In genomic region chr12:73909013-73909575, GRCm38 (mm10) we compare ENCODE assay signal across 8 mouse cellular contexts. TPM values are rescaled to one million over a fixed set of nuclear protein-coding genes. Genes with fewer than 3 reads are reported as not detected.
A peak's percentile ranks its signal among the peaks of the same experiment; 100 is the strongest.
DNase-seq lines count a peak whose midpoint lies in the region; ATAC-seq and TF ChIP-seq lines count a peak whose summit lies in the region.

No protein-coding gene starts in this region.

- TF ChIP-seq POLR2A in cerebellum, adult 2 months (IDR thresholded peaks at IDR 0.05; ENCODE audit: borderline replicate concordance, insufficient read depth, low read length): no peak
- TF ChIP-seq POLR2A in thymus, adult 2 months (IDR thresholded peaks at IDR 0.05; ENCODE audit: control insufficient read depth, extremely low read depth, insufficient read depth, low read length, poor library complexity): no peak

- no peaks in the 10 kb centered on the region for H3K9me3 ChIP-seq in limb, embryonic 10.5 days (replicated peaks)
- H3K9me3 ChIP-seq in stomach, embryonic 14.5 days (ENCODE audit: control insufficient read depth, low read depth, low read length): no peaks in the 10 kb centered on the region

- ATAC-seq in stomach, embryonic 14.5 days (ENCODE audit: insufficient number of reproducible peaks, insufficient read depth, low FRiP score, low read depth): no peak

- H3K9ac ChIP-seq in stomach, embryonic 14.5 days (replicated peaks; ENCODE audit: low read depth, low read length): peak overlapping the region; percentile 97

- H3K27me3 ChIP-seq in cerebellum, adult 2 months (ENCODE audit: control insufficient read depth, insufficient read depth, low read length): no peaks in the 10 kb centered on the region
- H3K27me3 ChIP-seq in thymus, adult 2 months (ENCODE audit: control insufficient read depth, insufficient read depth, low read length): no peaks in the 10 kb centered on the region
- H3K27me3 ChIP-seq in limb, embryonic 10.5 days (ENCODE audit: low read depth, poor library complexity, severe bottlenecking): no peaks in the 10 kb centered on the region
- no peaks in the 10 kb centered on the region for H3K27me3 ChIP-seq in stomach, embryonic 14.5 days (ENCODE audit: control insufficient read depth, insufficient read depth, low read length)

- WGBS in cerebellum, adult 2 months: under 1% methylated on average over 6 of the region's 6 CpGs
- 4% methylated on average over 6 of the region's 6 CpGs for WGBS in thymus, adult 2 months
- 11% methylated on average over 6 of the region's 6 CpGs for WGBS in limb, embryonic 10.5 days
- 2% methylated on average over 6 of the region's 6 CpGs for WGBS in stomach, embryonic 14.5 days

- TF ChIP-seq CTCF in cerebellum, adult 2 months (IDR thresholded peaks at IDR 0.05; ENCODE audit: borderline replicate concordance, insufficient read depth, low read depth, low read length): no peak
- no peak for TF ChIP-seq CTCF in thymus, adult 2 months (IDR thresholded peaks at IDR 0.05; ENCODE audit: borderline replicate concordance, control insufficient read depth, extremely low read depth, insufficient read depth, low read length, poor library complexity)

- H3K4me1 ChIP-seq in cerebellum, adult 2 months (ENCODE audit: control insufficient read depth, insufficient read depth, low read length): no peaks in the 10 kb centered on the region
- H3K4me1 ChIP-seq in thymus, adult 2 months (replicated peaks; ENCODE audit: control insufficient read depth, insufficient read depth, low read length): peaks cover 2% of the 10 kb centered on the region; the same call in 1 of the 2 replicates
- peaks cover 19% of the 10 kb centered on the region for H3K4me1 ChIP-seq in limb, embryonic 10.5 days
- H3K4me1 ChIP-seq in stomach, embryonic 14.5 days (ENCODE audit: control insufficient read depth, insufficient read depth, low read length): peaks cover 3% of the 10 kb centered on the region; the same call in 1 of the 2 replicates

- H3K27ac ChIP-seq in cerebellum, adult 2 months (ENCODE audit: insufficient read depth, low read length): no peak overlapping the region; the same call in 1 of the 2 replicates
- H3K27ac ChIP-seq in thymus, adult 2 months (ENCODE audit: control insufficient read depth, insufficient read depth, low read length): no peak overlapping the region
- H3K27ac ChIP-seq in limb, embryonic 10.5 days: peak overlapping the region; percentile 99
- H3K27ac ChIP-seq in stomach, embryonic 14.5 days (ENCODE audit: low read length): no peak overlapping the region

- peak overlapping the region; percentile 68 for H3K4me3 ChIP-seq in cerebellum, adult 2 months (replicated peaks; ENCODE audit: insufficient read depth, low read depth, low read length)
- no peak overlapping the region for H3K4me3 ChIP-seq in thymus, adult 2 months (ENCODE audit: control insufficient read depth, insufficient read depth, low read length)
- H3K4me3 ChIP-seq in limb, embryonic 10.5 days: peak overlapping the region; percentile 93
- peak overlapping the region; percentile 95 for H3K4me3 ChIP-seq in stomach, embryonic 14.5 days (ENCODE audit: low read depth, low read length)

- H3K4me2 ChIP-seq in stomach, embryonic 14.5 days (replicated peaks; ENCODE audit: low read depth, low read length): peak overlapping the region; percentile 57

- H3K36me3 ChIP-seq in thymus, adult 2 months (ENCODE audit: control insufficient read depth, insufficient read depth, low read length): no peaks in the 10 kb centered on the region
- no peaks in the 10 kb centered on the region for H3K36me3 ChIP-seq in limb, embryonic 10.5 days
- no peaks in the 10 kb centered on the region for H3K36me3 ChIP-seq in stomach, embryonic 14.5 days (ENCODE audit: control insufficient read depth, insufficient read depth, low read length)

- DNase-seq in cerebellum, adult 2 months: no peak
- DNase-seq in cerebellum, adult 11-12 months: no peak
- peak; percentile 9 for DNase-seq in thymus, adult 2 months
- DNase-seq in thymus, postnatal 36 days: no peak
- DNase-seq in limb, embryonic 10.5 days (ENCODE audit: low spot score): no peak
- DNase-seq in cerebellum, adult 18-20 months: no peak
- DNase-seq in kidney, adult 8-10 months: no peak

RNA-seq across cellular contexts. Expression of gene Hif1a, which starts 7.9 kb away (rescaled TPM):
- polyA plus RNA-seq in cerebellum, adult 2 months (2012; rRNA removed): 72.6 and 79.9 TPM in 2 replicates
- 45.3 and 57.7 TPM in 2 replicates for polyA plus RNA-seq in thymus, adult 2 months (2012; rRNA removed)
- polyA plus RNA-seq in limb, embryonic 10.5 days (2016; fragmentation: Nextera tagmentation; extraction: Ambion mirVana): 77.8 and 93.5 TPM in 2 replicates
- 79.0 and 87.4 TPM in 2 replicates for polyA plus RNA-seq in stomach, embryonic 14.5 days (2014; fragmentation: Nextera tagmentation; extraction: Ambion mirVana)

RNA-seq across cellular contexts. Expression of gene Gm49321, which starts 28.4 kb away (rescaled TPM):
- polyA plus RNA-seq in cerebellum, adult 2 months (2012; rRNA removed): not detected in 2 replicates
- not detected in 2 replicates for polyA plus RNA-seq in thymus, adult 2 months (2012; rRNA removed)
- 13.3 and 14.4 TPM in 2 replicates for polyA plus RNA-seq in limb, embryonic 10.5 days (2016; fragmentation: Nextera tagmentation; extraction: Ambion mirVana)
- 11.6 and 16.1 TPM in 2 replicates for polyA plus RNA-seq in stomach, embryonic 14.5 days (2014; fragmentation: Nextera tagmentation; extraction: Ambion mirVana)

RNA-seq across cellular contexts. Expression of gene Snapc1, which starts 55.2 kb away (rescaled TPM):
- polyA plus RNA-seq in cerebellum, adult 2 months (2012; rRNA removed): 33.4 and 35.2 TPM in 2 replicates
- 9.3 and 9.9 TPM in 2 replicates for polyA plus RNA-seq in thymus, adult 2 months (2012; rRNA removed)
- polyA plus RNA-seq in limb, embryonic 10.5 days (2016; fragmentation: Nextera tagmentation; extraction: Ambion mirVana): 18.9 and 23.5 TPM in 2 replicates
- 20.9 and 22.4 TPM in 2 replicates for polyA plus RNA-seq in stomach, embryonic 14.5 days (2014; fragmentation: Nextera tagmentation; extraction: Ambion mirVana)

Comparison
In these comparisons a context has a peak if more than half of its experiments do, and no peak if none do; other contexts are left out.
1. RNA of gene Gm49321, which starts 28.4 kb away (polyA plus RNA-seq): 11.6 to 16.1 TPM in stomach, embryonic 14.5 days and 13.3 to 14.4 TPM in limb, embryonic 10.5 days; not detected in cerebellum, adult 2 months and not detected in thymus, adult 2 months; every median in the first group is over 10 times any median in the second.